Mouse (Mus musculus) 416B (cell line): ENCODE measurements around the gene Lrrc38.
"Not testable (repeated sequence)": the region's sequence is repeated elsewhere in the genome, so short reads cannot be mapped to it uniquely, and the experiment has no call there.

Source experiments
- DNase-seq: peaks from one replicate; pipeline ENCODE4 v3.0.0; 2011; ENCODE audit warnings: low read depth

The Lrrc38 gene

GRCm38 (mm10) chr4:143349484-143349906 is at the start of gene Lrrc38:
Gene Lrrc38, plus strand, starts transcription at chr4:143349757.
- no peak for DNase-seq

- no peak for DNase-seq
Measured at GRCm38 (mm10) chr4:143300113-143300688, 49.4 kb upstream of the Lrrc38 start.

GRCm38 (mm10) chr4:143301042-143301441 is 48.5 kb upstream of the Lrrc38 start:
- DNase-seq = no peak

- no peak for DNase-seq
Measured at GRCm38 (mm10) chr4:143301875-143302274, 47.7 kb upstream of the Lrrc38 start.

- no peak for DNase-seq
Measured at GRCm38 (mm10) chr4:143302279-143302890, 47.2 kb upstream of the Lrrc38 start.

GRCm38 (mm10) chr4:143305031-143305430 is 44.5 kb upstream of the Lrrc38 start:
- DNase-seq = no peak

GRCm38 (mm10) chr4:143305987-143306772 is 43.4 kb upstream of the Lrrc38 start:
- no peak for DNase-seq

- DNase-seq = no peak
Measured at GRCm38 (mm10) chr4:143311341-143311740, 38.2 kb upstream of the Lrrc38 start.

- no peak for DNase-seq
Measured at GRCm38 (mm10) chr4:143313299-143313698, 36.3 kb upstream of the Lrrc38 start.

GRCm38 (mm10) chr4:143324176-143324924 is 25.2 kb upstream of the Lrrc38 start:
- no peak for DNase-seq

GRCm38 (mm10) chr4:143324925-143325624 is 24.5 kb upstream of the Lrrc38 start:
- DNase-seq = no peak

- DNase-seq = no peak
Measured at GRCm38 (mm10) chr4:143325625-143325941, 24.0 kb upstream of the Lrrc38 start.

GRCm38 (mm10) chr4:143330566-143330965 is 19.0 kb upstream of the Lrrc38 start:
- no peak for DNase-seq

GRCm38 (mm10) chr4:143331787-143332186 is 17.8 kb upstream of the Lrrc38 start:
- DNase-seq = no peak

- no peak for DNase-seq
Measured at GRCm38 (mm10) chr4:143334145-143334544, 15.4 kb upstream of the Lrrc38 start.

- no peak for DNase-seq
Measured at GRCm38 (mm10) chr4:143334995-143335394, 14.6 kb upstream of the Lrrc38 start.

- no peak for DNase-seq
Measured at GRCm38 (mm10) chr4:143336096-143336495, 13.5 kb upstream of the Lrrc38 start.

- no peak for DNase-seq
Measured at GRCm38 (mm10) chr4:143339808-143340207, 9.7 kb upstream of the Lrrc38 start.

GRCm38 (mm10) chr4:143341470-143341869 is 8.1 kb upstream of the Lrrc38 start:
- DNase-seq = no peak

GRCm38 (mm10) chr4:143345491-143345890 is 4.1 kb upstream of the Lrrc38 start:
- not testable (repeated sequence) for DNase-seq

- DNase-seq = no peak
Measured at GRCm38 (mm10) chr4:143348678-143349077, 879 bp upstream of the Lrrc38 start.
